Mouse (Mus musculus) heart, adult 2 months (tissue): ENCODE results near the gene Smchd1. TPM values are rescaled to one million over a fixed set of nuclear protein-coding genes. Genes with fewer than 3 reads are reported as not detected.
A peak's percentile ranks its signal among the peaks of the same experiment; 100 is the strongest.
"Not testable (repeated sequence)": the region's sequence is repeated elsewhere in the genome, so short reads cannot be mapped to it uniquely, and the experiment has no call there.

Source experiments
- DNase-seq, 2 experiments: peaks; one replicate each; pipeline ENCODE4 v3.0.0; 2021
- H3K27ac ChIP-seq: fragments of 200-600 bp; 2 replicates; pipeline ENCODE4 v1.8.1; 2022
- H3K27me3 ChIP-seq: fragments of 200-500 bp; 2 replicates; pipeline ENCODE4 v1.6.1; 2012; ENCODE audit warnings: mild to moderate bottlenecking, low read length, inconsistent platforms, mixed read lengths; ENCODE audit not compliant: control insufficient read depth, insufficient read depth
- H3K36me3 ChIP-seq: fragments of 200-500 bp; 2 replicates; pipeline ENCODE4 v1.6.1; 2012; ENCODE audit warnings: low read length, inconsistent platforms; ENCODE audit not compliant: control insufficient read depth, insufficient read depth
- H3K4me1 ChIP-seq: fragments of 200-500 bp; 2 replicates; pipeline ENCODE4 v1.6.1; 2011; ENCODE audit warnings: low read length; ENCODE audit not compliant: control insufficient read depth, insufficient read depth
- H3K4me3 ChIP-seq: fragments of 200-600 bp; 2 replicates; pipeline ENCODE4 v1.8.1; 2022
- H3K79me2 ChIP-seq: fragments of 200-500 bp; replicated peaks from 2 replicates; pipeline ENCODE4 v1.6.1; 2012; ENCODE audit warnings: mild to moderate bottlenecking, inconsistent platforms, low read length, moderate library complexity, mixed read lengths; ENCODE audit not compliant: control insufficient read depth, insufficient read depth
- H3K9ac ChIP-seq: fragments of 200-500 bp; 2 replicates; pipeline ENCODE4 v1.6.1; 2012; ENCODE audit warnings: low read depth, mild to moderate bottlenecking, control low read depth, inconsistent platforms, low read length, mixed read lengths
- CTCF ChIP-seq: fragments of 200-600 bp; IDR thresholded peaks from 2 replicates; pipeline ENCODE4 v1.8.1; 2022; ENCODE audit warnings: antibody characterized with exemption, mild to moderate bottlenecking, moderate library complexity
- EP300 ChIP-seq: fragments of 200-500 bp; IDR thresholded peaks from 2 replicates; pipeline ENCODE4 v1.6.1; 2011; ENCODE audit warnings: low read depth, low read length, control low read depth; ENCODE audit not compliant: insufficient read depth
- POLR2A ChIP-seq: fragments of 200-500 bp; IDR thresholded peaks from 2 replicates; pipeline ENCODE4 v1.6.1; 2011; ENCODE audit warnings: mild to moderate bottlenecking, low read depth, low read length, control low read depth; ENCODE audit not compliant: insufficient read depth
- WGBS: fragments of 180-500 bp; shearing (Covaris S2); methylation state at CpG from one replicate; pipeline ENCODE4 v1.1.7; 2018; 5-methylcytosine and 5-hydroxymethylcytosine counted together
- intact Hi-C: fragments of 180-260 bp; cut with DNase I; formaldehyde crosslinking; loops from one replicate; pipeline ENCODE4 v1.15.1; 2025
- polyA plus RNA-seq: library from polyadenylated mRNA; depleted of rRNA; stranded (reverse); fragments of >200 nt; gene quantifications from 2 replicates; pipeline ENCODE4 v1.2.3, GENCODE M21; 2012
- total RNA-seq, 2 experiments: library from RNA; stranded (reverse); gene quantifications; 2 replicates each; pipeline ENCODE4 v1.2.3; 2021

Smchd1 gene
- total and polyA plus RNA-seq, 3 experiments: 4.9 to 18.6 (median 16.6) TPM

- DNase-seq: no peak
- Histone ChIP-seq H3K9ac (no peak overlapping the region), H3K4me3 (no peak overlapping the region), H3K27me3 (no peaks in the 10 kb centered on the region), H3K27ac (no peak overlapping the region), H3K36me3 (no peaks in the 10 kb centered on the region), H3K79me2 (no peaks in the 10 kb centered on the region), H3K4me1 (no peaks in the 10 kb centered on the region)
- 89% methylated on average over 9 of the region's 9 CpGs for WGBS
- TF ChIP-seq CTCF (no peak), POLR2A (no peak), EP300 (no peak)
- intact Hi-C loops: no loop called here
Measured at GRCm38 (mm10) chr17:71337546-71337945, 137.6 kb downstream of the Smchd1 start.

- intact Hi-C loops: no loop called here
- no peaks in the 10 kb centered on the region for H3K4me1 ChIP-seq
- 69% methylated on average over 8 of the region's 8 CpGs for WGBS
- H3K4me3 ChIP-seq: no peak overlapping the region
- H3K79me2 ChIP-seq: no peaks in the 10 kb centered on the region
- no peaks in the 10 kb centered on the region for H3K27me3 ChIP-seq
- no peak overlapping the region for H3K9ac ChIP-seq
- TF ChIP-seq CTCF (no peak), POLR2A (no peak), EP300 (peak; percentile 67; the same call in 1 of the 2 replicates)
- H3K27ac ChIP-seq: no peak overlapping the region
- H3K36me3 ChIP-seq: no peaks in the 10 kb centered on the region
- peak; percentile 61 to 65 for DNase-seq
Measured at GRCm38 (mm10) chr17:71336421-71336820, 138.7 kb downstream of the Smchd1 start.

GRCm38 (mm10) chr17:71332298-71332697 lies 142.8 kb downstream of the Smchd1 start:
- Histone ChIP-seq H3K27me3 (no peaks in the 10 kb centered on the region), H3K9ac (no peak overlapping the region), H3K27ac (no peak overlapping the region), H3K79me2 (no peaks in the 10 kb centered on the region), H3K36me3 (no peaks in the 10 kb centered on the region), H3K4me1 (no peaks in the 10 kb centered on the region), H3K4me3 (no peak overlapping the region)
- no peak for TF ChIP-seq POLR2A
- TF ChIP-seq CTCF: no peak
- TF ChIP-seq EP300: no peak
- no peak for DNase-seq
- intact Hi-C loops: no loop called here
- 18% methylated on average over 15 of the region's 15 CpGs for WGBS

GRCm38 (mm10) chr17:71320731-71321130 lies 154.4 kb downstream of the Smchd1 start:
- H3K4me3 ChIP-seq, H3K79me2 ChIP-seq, H3K27me3 ChIP-seq, DNase-seq, intact Hi-C loops, H3K36me3 ChIP-seq, H3K27ac ChIP-seq, H3K9ac ChIP-seq, H3K4me1 ChIP-seq: not testable (repeated sequence)
- WGBS: 85% methylated on average over 8 of the region's 8 CpGs

- intact Hi-C loops: no loop called here
- 66% methylated on average over 3 of the region's 3 CpGs for WGBS
- no peak overlapping the region for H3K4me3 ChIP-seq
Measured at GRCm38 (mm10) chr17:71319361-71319760, 155.8 kb downstream of the Smchd1 start.

GRCm38 (mm10) chr17:71317571-71317970 lies 157.6 kb downstream of the Smchd1 start:
- TF ChIP-seq POLR2A (no peak), CTCF (no peak), EP300 (no peak)
- Histone ChIP-seq H3K27ac (no peak overlapping the region), H3K36me3 (no peaks in the 10 kb centered on the region), H3K9ac (no peak overlapping the region), H3K4me3 (no peak overlapping the region), H3K4me1 (no peaks in the 10 kb centered on the region), H3K79me2 (no peaks in the 10 kb centered on the region), H3K27me3 (no peaks in the 10 kb centered on the region)
- no peak for DNase-seq
- intact Hi-C loops: no loop called here
- 93% methylated on average over 4 of the region's 4 CpGs for WGBS

More at GRCm38 (mm10) chr17:71319361-71319760, 155.8 kb downstream of the Smchd1 start:
- no peaks in the 10 kb centered on the region for H3K27me3 ChIP-seq
- H3K36me3 ChIP-seq: no peaks in the 10 kb centered on the region
- TF ChIP-seq CTCF: no peak
- TF ChIP-seq POLR2A: no peak
- TF ChIP-seq EP300: no peak
- H3K4me1 ChIP-seq: no peaks in the 10 kb centered on the region
- no peaks in the 10 kb centered on the region for H3K79me2 ChIP-seq
- no peak overlapping the region for H3K27ac ChIP-seq
- no peak overlapping the region for H3K9ac ChIP-seq
- no peak for DNase-seq
